Mouse (Mus musculus): Measurements from ENCODE around the gene Cct8. TPM values are rescaled to one million over a fixed set of nuclear protein-coding genes. Genes with fewer than 3 reads are reported as not detected.

The Cct8 gene
- 653 and 655 TPM in 2 replicates for polyA plus RNA-seq (2011; ENCODE audit: insufficient read depth, insufficient read length, low read depth, missing spikeins)

- Histone ChIP-seq H3K27me3 (ENCODE audit: control insufficient read depth, insufficient read depth, low read length, poor library complexity, severe bottlenecking) (no peaks in the 10 kb centered on the region), H3K4me1 (ENCODE audit: control insufficient read depth, insufficient read depth, low read length) (no peaks in the 10 kb centered on the region), H3K9me3 (replicated peaks; ENCODE audit: control insufficient read depth, insufficient read depth, low read length, poor library complexity, severe bottlenecking) (no peaks in the 10 kb centered on the region), H3K4me3 (ENCODE audit: low read depth, low read length) (peak within 1 kb of the TSS; percentile 97), H3K27ac (ENCODE audit: insufficient read depth, low read length) (no peak within 1 kb of the TSS; the same call in 1 of the 2 replicates), H3K9ac (ENCODE audit: low read depth, poor library complexity, severe bottlenecking) (peak within 1 kb of the TSS; percentile 95), H3K36me3 (ENCODE audit: control insufficient read depth, insufficient read depth, low read length, poor library complexity, severe bottlenecking) (peaks cover 32% of the 10 kb centered on the region)
- TF ChIP-seq EP300 (IDR thresholded peaks at IDR 0.05; ENCODE audit: insufficient read depth, low read depth, low read length) (0 out of 2 replicates have a peak, but pooled peaks have one; percentile 57), POLR2A (IDR thresholded peaks at IDR 0.05; ENCODE audit: insufficient read depth, low read length) (peak; percentile 82), CTCF (IDR thresholded peaks at IDR 0.05; ENCODE audit: low read depth, low read length) (no peak)
Measured at GRCm38 (mm10) chr16:87495716-87496447, at the start of gene Cct8. Gene Cct8, minus strand, starts transcription at chr16:87495873.

- Histone ChIP-seq H3K9me3 (replicated peaks; ENCODE audit: control insufficient read depth, insufficient read depth, low read length, poor library complexity, severe bottlenecking) (no peaks in the 10 kb centered on the region), H3K4me1 (ENCODE audit: control insufficient read depth, insufficient read depth, low read length) (no peaks in the 10 kb centered on the region), H3K27ac (ENCODE audit: insufficient read depth, low read length) (no peak overlapping the region), H3K27me3 (ENCODE audit: control insufficient read depth, insufficient read depth, low read length, poor library complexity, severe bottlenecking) (no peaks in the 10 kb centered on the region), H3K36me3 (ENCODE audit: control insufficient read depth, insufficient read depth, low read length, poor library complexity, severe bottlenecking) (no peaks in the 10 kb centered on the region), H3K9ac (ENCODE audit: low read depth, poor library complexity, severe bottlenecking) (no peak overlapping the region), H3K4me3 (ENCODE audit: low read depth, low read length) (no peak overlapping the region)
- TF ChIP-seq CTCF (IDR thresholded peaks at IDR 0.05; ENCODE audit: low read depth, low read length) (no peak), POLR2A (IDR thresholded peaks at IDR 0.05; ENCODE audit: insufficient read depth, low read length) (no peak), EP300 (IDR thresholded peaks at IDR 0.05; ENCODE audit: insufficient read depth, low read depth, low read length) (no peak)
Measured at GRCm38 (mm10) chr16:87528755-87529154, 33.1 kb upstream of the Cct8 start.

DNA sequence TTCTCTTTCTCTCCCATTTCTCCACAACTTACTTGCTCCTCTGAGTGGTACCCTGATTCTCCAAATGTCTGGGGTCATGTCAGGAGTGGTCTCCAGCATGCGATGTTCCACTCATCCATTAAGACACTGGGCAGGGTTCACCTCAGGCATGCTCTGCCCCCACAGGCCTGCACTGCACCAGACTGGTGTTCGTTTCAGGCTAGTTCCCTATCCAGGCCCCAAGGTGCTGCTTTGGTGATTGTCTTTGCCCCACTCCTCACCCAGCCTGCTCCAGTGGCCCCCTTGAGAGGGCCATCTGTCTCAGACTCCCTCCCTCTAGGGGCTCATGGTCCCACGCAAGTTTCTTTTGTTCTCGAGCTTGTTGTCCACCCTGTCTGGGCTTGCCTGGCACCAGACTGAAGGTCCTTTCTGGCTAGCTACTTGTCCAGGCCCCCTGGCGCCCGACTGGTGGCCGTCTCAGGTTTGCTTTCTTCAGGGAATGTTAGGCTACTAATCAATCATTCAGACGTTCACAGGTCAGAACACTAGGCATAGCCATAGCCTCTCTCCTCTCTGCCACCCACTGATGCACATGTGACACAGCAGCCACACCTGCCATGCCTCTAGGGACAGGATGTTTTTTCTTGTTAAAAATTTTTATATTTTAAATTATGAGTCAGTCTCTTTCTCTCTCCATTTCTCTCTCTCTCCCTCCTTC, 32.0 kb upstream of the Cct8 start:
- Histone ChIP-seq H3K9ac (ENCODE audit: low read depth, poor library complexity, severe bottlenecking) (no peak overlapping the region), H3K4me3 (ENCODE audit: low read depth, low read length) (no peak overlapping the region), H3K36me3 (ENCODE audit: control insufficient read depth, insufficient read depth, low read length, poor library complexity, severe bottlenecking) (no peaks in the 10 kb centered on the region), H3K9me3 (replicated peaks; ENCODE audit: control insufficient read depth, insufficient read depth, low read length, poor library complexity, severe bottlenecking) (no peaks in the 10 kb centered on the region), H3K27me3 (ENCODE audit: control insufficient read depth, insufficient read depth, low read length, poor library complexity, severe bottlenecking) (no peaks in the 10 kb centered on the region), H3K4me1 (ENCODE audit: control insufficient read depth, insufficient read depth, low read length) (no peaks in the 10 kb centered on the region), H3K27ac (ENCODE audit: insufficient read depth, low read length) (no peak overlapping the region)
- no peak for TF ChIP-seq CTCF (IDR thresholded peaks at IDR 0.05; ENCODE audit: low read depth, low read length)
- TF ChIP-seq POLR2A (IDR thresholded peaks at IDR 0.05; ENCODE audit: insufficient read depth, low read length) = no peak
- TF ChIP-seq EP300 (IDR thresholded peaks at IDR 0.05; ENCODE audit: insufficient read depth, low read depth, low read length) = no peak

DNA sequence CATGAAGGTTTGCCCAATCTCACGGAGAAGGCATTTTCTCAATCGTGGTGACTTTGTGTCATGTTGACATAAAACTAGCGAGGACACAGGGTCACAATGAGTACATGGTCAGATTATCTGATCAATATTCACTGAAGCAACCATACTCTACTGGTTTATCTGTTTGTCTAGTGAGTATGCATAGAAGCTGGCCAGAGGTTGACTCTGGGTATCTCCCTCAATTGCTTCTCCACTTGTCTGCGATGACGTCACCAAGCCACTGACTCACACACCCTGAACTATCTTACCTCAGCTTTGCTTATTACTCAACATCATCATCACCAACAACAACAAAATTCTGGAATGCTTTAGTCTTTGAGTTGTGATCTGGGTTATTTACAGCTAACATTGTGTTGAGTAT, 28.6 kb upstream of the Cct8 start:
- TF ChIP-seq EP300 (IDR thresholded peaks at IDR 0.05; ENCODE audit: insufficient read depth, low read depth, low read length) (no peak), POLR2A (IDR thresholded peaks at IDR 0.05; ENCODE audit: insufficient read depth, low read length) (no peak), CTCF (IDR thresholded peaks at IDR 0.05; ENCODE audit: low read depth, low read length) (no peak)
- no peaks in the 10 kb centered on the region for H3K4me1 ChIP-seq (ENCODE audit: control insufficient read depth, insufficient read depth, low read length)
- no peaks in the 10 kb centered on the region for H3K36me3 ChIP-seq (ENCODE audit: control insufficient read depth, insufficient read depth, low read length, poor library complexity, severe bottlenecking)
- H3K9ac ChIP-seq (ENCODE audit: low read depth, poor library complexity, severe bottlenecking) = no peak overlapping the region
- no peak overlapping the region for H3K4me3 ChIP-seq (ENCODE audit: low read depth, low read length)
- H3K9me3 ChIP-seq (replicated peaks; ENCODE audit: control insufficient read depth, insufficient read depth, low read length, poor library complexity, severe bottlenecking) = no peaks in the 10 kb centered on the region
- no peaks in the 10 kb centered on the region for H3K27me3 ChIP-seq (ENCODE audit: control insufficient read depth, insufficient read depth, low read length, poor library complexity, severe bottlenecking)
- no peak overlapping the region for H3K27ac ChIP-seq (ENCODE audit: insufficient read depth, low read length)

- no peak overlapping the region for H3K27ac ChIP-seq (ENCODE audit: insufficient read depth, low read length)
- no peak overlapping the region for H3K9ac ChIP-seq (ENCODE audit: low read depth, poor library complexity, severe bottlenecking)
- no peaks in the 10 kb centered on the region for H3K36me3 ChIP-seq (ENCODE audit: control insufficient read depth, insufficient read depth, low read length, poor library complexity, severe bottlenecking)
- TF ChIP-seq POLR2A (IDR thresholded peaks at IDR 0.05; ENCODE audit: insufficient read depth, low read length) (no peak), EP300 (IDR thresholded peaks at IDR 0.05; ENCODE audit: insufficient read depth, low read depth, low read length) (no peak), CTCF (IDR thresholded peaks at IDR 0.05; ENCODE audit: low read depth, low read length) (no peak)
- no peak overlapping the region for H3K4me3 ChIP-seq (ENCODE audit: low read depth, low read length)
- H3K9me3 ChIP-seq (replicated peaks; ENCODE audit: control insufficient read depth, insufficient read depth, low read length, poor library complexity, severe bottlenecking) = peaks cover 2% of the 10 kb centered on the region; the same call in 1 of the 2 replicates
- no peaks in the 10 kb centered on the region for H3K4me1 ChIP-seq (ENCODE audit: control insufficient read depth, insufficient read depth, low read length)
- no peaks in the 10 kb centered on the region for H3K27me3 ChIP-seq (ENCODE audit: control insufficient read depth, insufficient read depth, low read length, poor library complexity, severe bottlenecking)
Measured at GRCm38 (mm10) chr16:87512331-87512730, 16.7 kb upstream of the Cct8 start.

DNA sequence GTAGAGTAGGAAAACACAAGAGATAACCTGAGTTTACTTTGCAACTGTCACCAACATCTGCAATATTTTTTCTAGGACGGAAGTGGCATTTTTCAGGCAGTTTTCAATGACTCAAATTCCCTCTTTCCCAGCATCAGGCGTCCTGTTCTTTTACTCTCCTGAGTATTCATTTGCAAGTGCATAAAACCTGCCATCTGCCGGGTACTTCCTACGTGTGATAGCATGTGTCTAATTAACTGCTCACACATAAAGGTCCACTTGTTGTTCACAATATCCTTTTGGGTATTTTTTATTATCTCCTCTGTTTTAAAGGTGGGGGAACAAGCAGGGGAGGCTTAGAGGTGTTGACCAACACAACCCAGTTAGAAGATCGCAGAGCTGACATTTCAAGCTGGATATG, 16.0 kb upstream of the Cct8 start:
- TF ChIP-seq EP300 (IDR thresholded peaks at IDR 0.05; ENCODE audit: insufficient read depth, low read depth, low read length) = no peak
- TF ChIP-seq POLR2A (IDR thresholded peaks at IDR 0.05; ENCODE audit: insufficient read depth, low read length) = no peak
- no peak for TF ChIP-seq CTCF (IDR thresholded peaks at IDR 0.05; ENCODE audit: low read depth, low read length)
- Histone ChIP-seq H3K4me1 (ENCODE audit: control insufficient read depth, insufficient read depth, low read length) (no peaks in the 10 kb centered on the region), H3K27ac (ENCODE audit: insufficient read depth, low read length) (no peak overlapping the region), H3K9ac (ENCODE audit: low read depth, poor library complexity, severe bottlenecking) (no peak overlapping the region), H3K4me3 (ENCODE audit: low read depth, low read length) (no peak overlapping the region), H3K27me3 (ENCODE audit: control insufficient read depth, insufficient read depth, low read length, poor library complexity, severe bottlenecking) (no peaks in the 10 kb centered on the region), H3K36me3 (ENCODE audit: control insufficient read depth, insufficient read depth, low read length, poor library complexity, severe bottlenecking) (no peaks in the 10 kb centered on the region), H3K9me3 (replicated peaks; ENCODE audit: control insufficient read depth, insufficient read depth, low read length, poor library complexity, severe bottlenecking) (peaks cover 2% of the 10 kb centered on the region; the same call in 1 of the 2 replicates)
